Mouse (Mus musculus): Measurements from ENCODE around the gene Ttc21a. TPM values are rescaled to one million over a fixed set of nuclear protein-coding genes. Genes with fewer than 3 reads are reported as not detected.
A peak's percentile ranks its signal among the peaks of the same experiment; 100 is the strongest.

Ttc21a gene
- polyA plus RNA-seq, 1 experiment from 2014 or later = 0.23 TPM

DNA sequence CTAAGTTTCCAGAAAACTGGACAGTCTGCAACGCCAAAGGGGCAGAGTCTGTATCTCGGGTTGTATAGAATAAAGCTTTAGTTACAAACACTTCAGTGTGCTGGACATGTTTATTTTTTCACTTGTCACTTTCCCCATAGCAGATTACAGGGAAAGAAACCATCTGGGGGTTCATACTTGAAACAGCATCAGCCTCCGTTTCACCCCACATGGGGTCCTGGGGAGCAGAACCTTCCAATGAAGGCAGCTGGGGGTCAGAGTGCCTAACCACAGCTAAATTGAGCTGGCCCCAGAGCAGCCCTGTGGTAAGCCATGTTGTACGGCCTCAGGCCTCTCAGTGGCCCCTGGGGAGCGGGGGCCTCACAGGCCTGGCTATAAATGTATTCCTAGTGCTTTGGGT is 10.9 kb upstream of the Ttc21a start:
- H3K27me3 ChIP-seq (ENCODE audit: control insufficient read depth, insufficient read depth, low read length) = no peaks in the 10 kb centered on the region
- no peak overlapping the region for H3K9ac ChIP-seq (ENCODE audit: low read depth, low read length)
- H3K4me1 ChIP-seq (replicated peaks; ENCODE audit: control insufficient read depth, insufficient read depth, low read length) = no peaks in the 10 kb centered on the region
- 84% methylated on average over 5 of the region's 5 CpGs for whole genome bisulfite sequencing
- H3K27ac ChIP-seq (ENCODE audit: low read depth, low read length) = no peak overlapping the region
- no peaks in the 10 kb centered on the region for H3K9me3 ChIP-seq (ENCODE audit: control insufficient read depth, low read length)
- DNase-seq (ENCODE audit: low spot score) (no peak), ATAC-seq (ENCODE audit: low FRiP score) (no peak)
- H3K36me3 ChIP-seq (ENCODE audit: control insufficient read depth, insufficient read depth, low read length) = peaks cover 9% of the 10 kb centered on the region; the same call in 1 of the 2 replicates
- no peak overlapping the region for H3K4me2 ChIP-seq (replicated peaks; ENCODE audit: low read depth, low read length)
- H3K4me3 ChIP-seq (ENCODE audit: low read depth, low read length) = no peak overlapping the region

DNA sequence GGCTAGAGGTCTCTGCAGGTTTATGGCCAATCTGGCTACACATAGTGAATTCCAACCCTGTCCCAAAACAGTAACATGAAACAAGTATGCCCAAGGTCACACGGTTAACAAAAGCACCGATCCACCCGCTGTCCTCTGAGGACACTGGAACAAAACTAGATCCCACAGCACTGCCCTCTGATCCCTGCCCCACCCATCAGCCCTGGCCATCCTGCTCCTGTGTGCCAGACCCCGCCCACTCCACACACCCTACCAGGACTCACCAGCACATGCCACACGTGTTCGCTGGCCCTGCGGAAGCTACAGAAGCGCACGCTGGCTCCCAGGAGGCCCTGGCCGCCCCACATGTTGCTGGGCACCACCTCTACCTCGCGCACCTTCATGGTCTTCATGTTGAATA is 5.0 kb upstream of the Ttc21a start:
- 94% methylated on average over 12 of the region's 12 CpGs for whole genome bisulfite sequencing
- no peak for DNase-seq (ENCODE audit: low spot score)
- peaks cover 2% of the 10 kb centered on the region; the same call in 1 of the 2 replicates for H3K36me3 ChIP-seq (ENCODE audit: control insufficient read depth, insufficient read depth, low read length)

DNA sequence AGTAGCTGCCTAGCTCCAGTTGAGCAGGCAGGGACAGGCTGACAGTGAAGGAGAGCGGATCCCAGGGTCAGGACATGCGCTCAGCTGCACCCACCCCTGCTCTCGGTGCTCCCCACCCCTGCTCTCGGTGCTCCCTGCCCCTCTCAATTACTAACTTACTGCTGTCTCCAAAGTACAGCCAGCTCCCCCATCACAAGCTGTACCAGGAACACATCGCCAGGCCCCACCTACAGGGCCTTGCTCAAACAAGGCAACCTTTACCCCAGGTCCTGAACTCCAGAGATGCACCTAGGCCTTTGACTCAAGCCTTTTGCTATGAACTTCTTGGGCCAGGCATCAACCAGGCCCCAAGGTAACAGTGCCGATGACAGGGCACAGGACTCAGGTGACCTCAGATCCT is 3.7 kb upstream of the Ttc21a start:
- Histone ChIP-seq H3K4me3 (ENCODE audit: low read depth, low read length) (no peak overlapping the region), H3K9me3 (ENCODE audit: control insufficient read depth, low read length) (no peaks in the 10 kb centered on the region), H3K27ac (ENCODE audit: low read depth, low read length) (no peak overlapping the region), H3K36me3 (ENCODE audit: control insufficient read depth, insufficient read depth, low read length) (peaks cover 2% of the 10 kb centered on the region; the same call in 1 of the 2 replicates), H3K4me1 (replicated peaks; ENCODE audit: control insufficient read depth, insufficient read depth, low read length) (no peaks in the 10 kb centered on the region), H3K9ac (ENCODE audit: low read depth, low read length) (no peak overlapping the region), H3K27me3 (ENCODE audit: control insufficient read depth, insufficient read depth, low read length) (no peaks in the 10 kb centered on the region), H3K4me2 (replicated peaks; ENCODE audit: low read depth, low read length) (no peak overlapping the region)
- no peak for DNase-seq (ENCODE audit: low spot score)
- WGBS = over 99% methylated on average over 6 of the region's 6 CpGs
- no peak for ATAC-seq (ENCODE audit: low FRiP score)

More for the DNA sequence above, 5.0 kb upstream of the Ttc21a start:
- no peak for ATAC-seq (ENCODE audit: low FRiP score)
- Histone ChIP-seq H3K4me1 (replicated peaks; ENCODE audit: control insufficient read depth, insufficient read depth, low read length) (no peaks in the 10 kb centered on the region), H3K4me3 (ENCODE audit: low read depth, low read length) (no peak overlapping the region), H3K4me2 (replicated peaks; ENCODE audit: low read depth, low read length) (no peak overlapping the region), H3K9me3 (ENCODE audit: control insufficient read depth, low read length) (no peaks in the 10 kb centered on the region), H3K9ac (ENCODE audit: low read depth, low read length) (no peak overlapping the region), H3K27ac (ENCODE audit: low read depth, low read length) (no peak overlapping the region), H3K27me3 (ENCODE audit: control insufficient read depth, insufficient read depth, low read length) (no peaks in the 10 kb centered on the region)

DNA sequence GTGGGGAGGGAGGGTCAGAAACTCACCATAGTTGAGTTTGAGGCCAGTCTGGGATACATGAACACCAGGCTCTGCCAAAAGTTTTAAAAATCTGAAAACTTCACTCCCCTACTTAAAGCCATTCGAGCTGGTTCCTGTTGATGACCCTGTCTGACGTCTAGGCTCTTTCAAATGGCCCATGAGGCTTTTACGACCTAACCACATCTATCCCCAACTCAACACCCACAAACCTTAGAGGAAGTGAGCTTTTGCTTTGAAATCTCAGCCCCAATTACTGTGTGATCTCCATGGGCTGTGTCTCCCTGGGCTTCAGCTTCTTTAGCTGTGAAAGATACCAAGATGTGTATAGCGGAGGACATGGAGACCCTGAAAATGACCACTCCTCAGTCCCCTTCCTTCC is 1.1 kb downstream of the Ttc21a start:
- Histone ChIP-seq H3K4me3 (ENCODE audit: low read depth, low read length) (no peak overlapping the region), H3K27me3 (ENCODE audit: control insufficient read depth, insufficient read depth, low read length) (no peaks in the 10 kb centered on the region), H3K36me3 (ENCODE audit: control insufficient read depth, insufficient read depth, low read length) (no peaks in the 10 kb centered on the region), H3K4me2 (replicated peaks; ENCODE audit: low read depth, low read length) (no peak overlapping the region), H3K27ac (ENCODE audit: low read depth, low read length) (no peak overlapping the region), H3K9ac (ENCODE audit: low read depth, low read length) (no peak overlapping the region), H3K4me1 (replicated peaks; ENCODE audit: control insufficient read depth, insufficient read depth, low read length) (no peaks in the 10 kb centered on the region), H3K9me3 (ENCODE audit: control insufficient read depth, low read length) (no peaks in the 10 kb centered on the region)
- DNase-seq (ENCODE audit: low spot score) (no peak), ATAC-seq (ENCODE audit: low FRiP score) (no peak)
- 89% methylated on average over 4 of the region's 4 CpGs for WGBS

DNA sequence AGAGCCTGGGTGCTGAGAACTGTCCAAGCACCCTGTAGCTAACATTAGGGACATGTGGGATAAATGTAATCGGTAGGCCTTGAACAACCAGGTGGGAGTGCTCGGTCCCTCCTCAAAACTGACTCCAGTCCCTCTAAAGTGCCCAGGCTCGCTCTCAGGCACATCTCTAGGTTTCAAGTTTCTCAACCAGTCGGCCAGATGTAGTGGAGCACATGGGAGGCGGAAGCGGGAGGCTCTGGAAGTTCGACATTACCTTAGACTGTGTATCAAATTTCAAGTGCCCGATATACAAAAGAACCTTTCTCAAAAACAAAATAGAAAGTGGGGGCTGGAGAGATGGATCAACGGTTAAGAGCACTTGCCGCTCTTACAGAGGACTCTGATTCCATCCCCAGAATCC is 2.2 kb downstream of the Ttc21a start:
- DNase-seq (ENCODE audit: low spot score) (no peak), ATAC-seq (ENCODE audit: low FRiP score) (no peak)
- Histone ChIP-seq H3K27ac (ENCODE audit: low read depth, low read length) (no peak overlapping the region), H3K4me2 (replicated peaks; ENCODE audit: low read depth, low read length) (no peak overlapping the region), H3K27me3 (ENCODE audit: control insufficient read depth, insufficient read depth, low read length) (no peaks in the 10 kb centered on the region), H3K4me3 (ENCODE audit: low read depth, low read length) (no peak overlapping the region), H3K4me1 (replicated peaks; ENCODE audit: control insufficient read depth, insufficient read depth, low read length) (no peaks in the 10 kb centered on the region), H3K9me3 (ENCODE audit: control insufficient read depth, low read length) (no peaks in the 10 kb centered on the region), H3K36me3 (ENCODE audit: control insufficient read depth, insufficient read depth, low read length) (no peaks in the 10 kb centered on the region), H3K9ac (ENCODE audit: low read depth, low read length) (no peak overlapping the region)
- 73% methylated on average over 10 of the region's 10 CpGs for WGBS

DNA sequence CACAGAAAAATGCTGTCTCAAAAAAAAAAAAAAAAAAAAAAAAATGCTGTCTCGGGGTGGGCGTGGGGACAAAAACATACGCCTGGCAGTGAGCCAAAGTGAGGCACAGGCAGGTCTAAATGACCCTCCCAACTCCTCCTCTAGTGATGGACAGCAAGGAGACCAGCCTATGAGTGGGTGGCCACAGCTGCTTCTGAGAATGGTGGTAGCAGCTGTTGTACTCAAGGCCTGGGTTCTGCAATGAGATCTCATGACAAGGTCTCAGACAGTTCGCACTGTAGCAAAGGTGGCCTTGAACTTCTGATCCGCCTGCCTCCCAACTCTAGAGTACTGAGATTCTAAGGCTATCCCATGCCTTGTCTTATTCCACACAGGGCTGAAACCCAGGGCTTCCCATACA is 4.0 kb downstream of the Ttc21a start:
- Histone ChIP-seq H3K4me3 (ENCODE audit: low read depth, low read length) (no peak overlapping the region), H3K27ac (ENCODE audit: low read depth, low read length) (no peak overlapping the region), H3K9me3 (ENCODE audit: control insufficient read depth, low read length) (no peaks in the 10 kb centered on the region), H3K9ac (ENCODE audit: low read depth, low read length) (no peak overlapping the region), H3K36me3 (ENCODE audit: control insufficient read depth, insufficient read depth, low read length) (no peaks in the 10 kb centered on the region), H3K27me3 (ENCODE audit: control insufficient read depth, insufficient read depth, low read length) (no peaks in the 10 kb centered on the region), H3K4me2 (replicated peaks; ENCODE audit: low read depth, low read length) (no peak overlapping the region), H3K4me1 (replicated peaks; ENCODE audit: control insufficient read depth, insufficient read depth, low read length) (no peaks in the 10 kb centered on the region)
- ATAC-seq (ENCODE audit: low FRiP score) (no peak), DNase-seq (ENCODE audit: low spot score) (no peak)
- WGBS = 82% methylated on average over 5 of the region's 5 CpGs

DNA sequence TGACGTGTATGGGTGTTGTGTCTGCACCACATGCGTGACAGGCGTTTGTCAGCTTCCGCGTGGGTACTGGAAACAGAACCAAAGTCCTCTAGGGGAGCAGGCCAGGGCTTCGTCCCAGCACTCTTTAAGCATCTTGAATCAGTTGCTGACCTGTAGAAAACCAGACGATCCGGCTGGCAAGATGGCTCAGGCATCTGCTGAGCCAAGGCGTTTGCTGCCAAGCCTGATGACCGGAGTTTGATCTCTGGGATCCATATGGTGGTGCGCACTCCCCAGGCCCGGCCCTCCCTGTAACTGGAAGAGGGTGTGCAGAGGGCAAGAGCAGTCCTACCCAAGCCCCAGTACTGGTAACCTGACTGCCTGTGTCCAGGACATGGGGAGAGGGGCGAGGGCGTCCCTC is 4.5 kb downstream of the Ttc21a start:
- Histone ChIP-seq H3K4me1 (replicated peaks; ENCODE audit: control insufficient read depth, insufficient read depth, low read length) (no peaks in the 10 kb centered on the region), H3K4me2 (replicated peaks; ENCODE audit: low read depth, low read length) (no peak overlapping the region), H3K27me3 (ENCODE audit: control insufficient read depth, insufficient read depth, low read length) (no peaks in the 10 kb centered on the region), H3K9me3 (ENCODE audit: control insufficient read depth, low read length) (no peaks in the 10 kb centered on the region), H3K9ac (ENCODE audit: low read depth, low read length) (no peak overlapping the region), H3K4me3 (ENCODE audit: low read depth, low read length) (no peak overlapping the region), H3K27ac (ENCODE audit: low read depth, low read length) (no peak overlapping the region), H3K36me3 (ENCODE audit: control insufficient read depth, insufficient read depth, low read length) (no peaks in the 10 kb centered on the region)
- DNase-seq (ENCODE audit: low spot score) = no peak
- no peak for ATAC-seq (ENCODE audit: low FRiP score)
- WGBS = 88% methylated on average over 14 of the region's 14 CpGs

DNA sequence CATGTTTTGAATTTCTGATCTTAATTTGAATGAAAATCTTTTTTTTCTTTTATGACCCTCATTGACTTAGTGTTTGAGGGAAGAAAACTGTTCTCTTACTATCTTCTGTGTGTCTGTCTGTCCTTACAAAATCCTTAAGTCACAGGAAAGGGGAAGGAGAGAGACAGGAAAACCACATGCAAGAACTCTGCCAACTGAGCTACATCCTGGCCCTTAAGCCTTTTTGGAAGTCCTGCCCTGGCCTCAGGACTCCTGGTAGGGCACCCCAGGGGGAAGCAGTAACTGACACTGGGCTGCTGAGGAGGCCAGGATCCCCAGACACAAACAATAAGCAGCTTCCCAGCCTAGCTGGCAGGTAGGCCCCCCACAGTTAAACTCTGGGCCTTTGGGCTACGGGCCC is 5.9 kb downstream of the Ttc21a start:
- Histone ChIP-seq H3K4me2 (replicated peaks; ENCODE audit: low read depth, low read length) (no peak overlapping the region), H3K9ac (ENCODE audit: low read depth, low read length) (no peak overlapping the region), H3K27ac (ENCODE audit: low read depth, low read length) (no peak overlapping the region), H3K36me3 (ENCODE audit: control insufficient read depth, insufficient read depth, low read length) (no peaks in the 10 kb centered on the region), H3K9me3 (ENCODE audit: control insufficient read depth, low read length) (no peaks in the 10 kb centered on the region), H3K4me1 (replicated peaks; ENCODE audit: control insufficient read depth, insufficient read depth, low read length) (no peaks in the 10 kb centered on the region), H3K27me3 (ENCODE audit: control insufficient read depth, insufficient read depth, low read length) (no peaks in the 10 kb centered on the region), H3K4me3 (ENCODE audit: low read depth, low read length) (no peak overlapping the region)
- DNase-seq (ENCODE audit: low spot score) (no peak), ATAC-seq (ENCODE audit: low FRiP score) (no peak)
- 50% methylated on average over 1 of the region's 1 CpGs for WGBS

DNA sequence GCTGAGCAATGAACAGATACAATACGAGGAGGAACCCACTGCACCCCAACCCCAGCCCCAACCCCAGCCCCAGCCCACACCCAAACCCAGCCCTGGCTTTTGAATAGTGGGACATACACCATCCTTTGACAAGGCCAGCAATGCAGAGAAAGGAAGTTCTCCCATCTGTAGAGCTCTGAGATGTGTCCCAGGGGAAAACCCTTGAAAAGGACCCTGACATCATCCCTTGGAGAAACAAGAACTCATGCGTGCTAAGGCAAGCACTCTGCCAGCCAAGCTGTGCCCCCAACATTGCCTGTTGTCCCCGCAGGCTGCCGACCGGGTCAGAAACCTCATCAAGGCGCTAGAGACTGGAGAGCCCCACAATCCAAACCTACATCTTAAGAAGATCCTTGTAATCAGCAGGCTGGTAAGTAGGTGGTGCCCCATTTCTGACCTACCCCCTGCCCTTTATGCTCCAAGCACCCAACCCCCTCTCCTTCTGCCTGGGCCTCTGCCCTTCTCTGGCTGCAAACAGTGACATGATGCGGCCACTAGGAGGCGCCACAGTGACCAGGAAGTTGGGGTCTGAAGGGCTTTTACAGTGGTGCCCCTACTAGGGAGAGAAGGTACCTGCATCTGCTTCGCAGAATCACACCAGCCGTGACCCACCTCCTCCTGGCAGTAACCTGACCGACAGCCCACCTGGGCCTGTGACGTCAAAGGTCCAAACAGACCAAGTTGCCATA is 7.9 kb downstream of the Ttc21a start:
- no peak overlapping the region for H3K9ac ChIP-seq (ENCODE audit: low read depth, low read length)
- H3K27me3 ChIP-seq (ENCODE audit: control insufficient read depth, insufficient read depth, low read length) = no peaks in the 10 kb centered on the region
- H3K36me3 ChIP-seq (ENCODE audit: control insufficient read depth, insufficient read depth, low read length) = no peaks in the 10 kb centered on the region
- WGBS = 71% methylated on average over 12 of the region's 12 CpGs
- H3K4me1 ChIP-seq (replicated peaks; ENCODE audit: control insufficient read depth, insufficient read depth, low read length) = no peaks in the 10 kb centered on the region
- H3K4me2 ChIP-seq (replicated peaks; ENCODE audit: low read depth, low read length) = no peak overlapping the region
- DNase-seq (ENCODE audit: low spot score) (peak; percentile 22), ATAC-seq (ENCODE audit: low FRiP score) (no peak)
- no peaks in the 10 kb centered on the region for H3K9me3 ChIP-seq (ENCODE audit: control insufficient read depth, low read length)
- no peak overlapping the region for H3K27ac ChIP-seq (ENCODE audit: low read depth, low read length)
- H3K4me3 ChIP-seq (ENCODE audit: low read depth, low read length) = no peak overlapping the region
